In genomic region chr17:8533828-8534227, GRCm38 (mm10) we compare ENCODE assay signal across 15 mouse cellular contexts. TPM values are rescaled to one million over a fixed set of nuclear protein-coding genes. Genes with fewer than 3 reads are reported as not detected.
DNase-seq lines count a peak whose midpoint lies in the region; ATAC-seq and TF ChIP-seq lines count a peak whose summit lies in the region.
"Had no signal": no experiment of that assay in that cellular context is flagged by ENCODE, and none has a peak within 500 bp of the region (broad histone marks: within the 10 kb centered on the region; RNA-seq: fewer than 3 reads in every experiment).

No protein-coding gene starts in this region.

- TF ChIP-seq CTCF in forebrain, postnatal 0 days (IDR thresholded peaks at IDR 0.05; ENCODE audit: low read depth), result peak; percentile 52
- TF ChIP-seq CTCF in midbrain, postnatal 0 days (IDR thresholded peaks at IDR 0.05), result peak; percentile 50
- peak; percentile 46; the same call in 1 of the 2 replicates for TF ChIP-seq CTCF in embryonic fibroblast, embryonic 13.5 days (IDR thresholded peaks at IDR 0.05; ENCODE audit: borderline replicate concordance, insufficient read depth, low read length)

- DNase-seq in forebrain, postnatal 0 days, result no peak
- no peak for DNase-seq in forebrain, embryonic 11.5 days (ENCODE audit: low spot score)
- DNase-seq in midbrain, postnatal 0 days (ENCODE audit: low spot score), result no peak
- no peak for DNase-seq in frontal cortex, postnatal 25 days (ENCODE audit: low spot score in 2 of 2)
- no peak for DNase-seq in adrenal gland, adult 8-10 months
- no peak for DNase-seq in right cerebral cortex, adult 2 months (ENCODE audit: low spot score in 2 of 2)
- DNase-seq: embryo, embryonic 11 days had no signal

- H3K36me3 ChIP-seq in forebrain, postnatal 0 days (ENCODE audit: insufficient read depth), result no peaks in the 10 kb centered on the region
- no peaks in the 10 kb centered on the region for H3K36me3 ChIP-seq in forebrain, embryonic 11.5 days (ENCODE audit: control insufficient read depth, insufficient read depth, low read length)
- H3K36me3 ChIP-seq in midbrain, postnatal 0 days (ENCODE audit: insufficient read depth, low read length), result no peaks in the 10 kb centered on the region
- no peaks in the 10 kb centered on the region for H3K36me3 ChIP-seq in midbrain, embryonic 16.5 days (ENCODE audit: control insufficient read depth, insufficient read depth, low read length)
- H3K36me3 ChIP-seq: forebrain, embryonic 10.5 days; neural tube, embryonic 12.5 days had no signal

- no peak overlapping the region for H3K27ac ChIP-seq in forebrain, postnatal 0 days (ENCODE audit: low read depth, low read length)
- no peak overlapping the region for H3K27ac ChIP-seq in forebrain, embryonic 11.5 days (ENCODE audit: low read depth, low read length)
- H3K27ac ChIP-seq in midbrain, postnatal 0 days (ENCODE audit: low read depth, low read length), result no peak overlapping the region
- H3K27ac ChIP-seq in midbrain, embryonic 16.5 days (ENCODE audit: low read length), result no peak overlapping the region
- H3K27ac ChIP-seq in embryonic fibroblast, embryonic 13.5 days (ENCODE audit: insufficient read depth, low read length), result no peak overlapping the region
- H3K27ac ChIP-seq: forebrain, embryonic 10.5 days; macrophage; neural tube, embryonic 12.5 days had no signal

- no peaks in the 10 kb centered on the region for H3K27me3 ChIP-seq in forebrain, postnatal 0 days (ENCODE audit: insufficient read depth, low read length)
- H3K27me3 ChIP-seq in forebrain, embryonic 11.5 days (ENCODE audit: control insufficient read depth, insufficient read depth, low read length), result no peaks in the 10 kb centered on the region
- H3K27me3 ChIP-seq in midbrain, postnatal 0 days (ENCODE audit: insufficient read depth, low read length), result no peaks in the 10 kb centered on the region
- H3K27me3 ChIP-seq in midbrain, embryonic 16.5 days (ENCODE audit: control insufficient read depth, insufficient read depth, low read depth, low read length), result no peaks in the 10 kb centered on the region
- H3K27me3 ChIP-seq: neural tube, embryonic 12.5 days had no signal

- ATAC-seq in forebrain, postnatal 0 days, result no peak
- ATAC-seq in forebrain, embryonic 11.5 days (replicated peaks; ENCODE audit: low FRiP score), result no peak
- ATAC-seq in midbrain, postnatal 0 days (ENCODE audit: low FRiP score), result no peak
- ATAC-seq in midbrain, embryonic 16.5 days, result no peak

- no peaks in the 10 kb centered on the region for H3K4me1 ChIP-seq in forebrain, postnatal 0 days (ENCODE audit: insufficient read depth)
- H3K4me1 ChIP-seq in forebrain, embryonic 11.5 days (replicated peaks; ENCODE audit: control insufficient read depth, insufficient read depth, low read length), result no peaks in the 10 kb centered on the region
- no peaks in the 10 kb centered on the region for H3K4me1 ChIP-seq in midbrain, postnatal 0 days (ENCODE audit: insufficient read depth, low read length)
- H3K4me1 ChIP-seq in midbrain, embryonic 16.5 days (ENCODE audit: control insufficient read depth, insufficient read depth, low read length), result no peaks in the 10 kb centered on the region
- H3K4me1 ChIP-seq in embryonic fibroblast, embryonic 13.5 days (ENCODE audit: control insufficient read depth, insufficient read depth, low read length), result no peaks in the 10 kb centered on the region
- H3K4me1 ChIP-seq: forebrain, embryonic 10.5 days; neural tube, embryonic 12.5 days had no signal

- H3K4me2 ChIP-seq in forebrain, postnatal 0 days (ENCODE audit: low read depth), result no peak overlapping the region
- no peak overlapping the region for H3K4me2 ChIP-seq in forebrain, embryonic 11.5 days (ENCODE audit: low read depth, low read length, severe bottlenecking)
- H3K4me2 ChIP-seq in midbrain, postnatal 0 days (ENCODE audit: low read depth, low read length, poor library complexity, severe bottlenecking), result no peak overlapping the region
- H3K4me2 ChIP-seq in midbrain, embryonic 16.5 days (ENCODE audit: low read length), result no peak overlapping the region
- H3K4me2 ChIP-seq: neural tube, embryonic 12.5 days had no signal

- no peak overlapping the region for H3K4me3 ChIP-seq in forebrain, postnatal 0 days (ENCODE audit: low read depth, low read length)
- H3K4me3 ChIP-seq in forebrain, embryonic 11.5 days (ENCODE audit: low read depth, low read length), result no peak overlapping the region
- H3K4me3 ChIP-seq in midbrain, postnatal 0 days (ENCODE audit: low read depth, low read length), result no peak overlapping the region
- no peak overlapping the region for H3K4me3 ChIP-seq in midbrain, embryonic 16.5 days (ENCODE audit: low read depth, low read length)
- no peak overlapping the region for H3K4me3 ChIP-seq in embryonic fibroblast, embryonic 13.5 days (ENCODE audit: insufficient read depth, low read length)
- H3K4me3 ChIP-seq: forebrain, embryonic 10.5 days; neural tube, embryonic 12.5 days had no signal

- no peak for TF ChIP-seq POLR2A in embryonic fibroblast, embryonic 13.5 days (IDR thresholded peaks at IDR 0.05; ENCODE audit: low read depth, low read length)

- no peaks in the 10 kb centered on the region for H3K9me3 ChIP-seq in forebrain, postnatal 0 days (ENCODE audit: low read length)
- H3K9me3 ChIP-seq in forebrain, embryonic 11.5 days (ENCODE audit: control insufficient read depth, low read length), result no peaks in the 10 kb centered on the region
- no peaks in the 10 kb centered on the region for H3K9me3 ChIP-seq in midbrain, postnatal 0 days (ENCODE audit: low read length)
- no peaks in the 10 kb centered on the region for H3K9me3 ChIP-seq in midbrain, embryonic 16.5 days (replicated peaks; ENCODE audit: control insufficient read depth, low read length, poor library complexity, severe bottlenecking)
- H3K9me3 ChIP-seq: neural tube, embryonic 12.5 days had no signal

- H3K9ac ChIP-seq in forebrain, postnatal 0 days, result no peak overlapping the region
- H3K9ac ChIP-seq in forebrain, embryonic 11.5 days (ENCODE audit: low read length), result no peak overlapping the region
- H3K9ac ChIP-seq in midbrain, postnatal 0 days (replicated peaks; ENCODE audit: low read length, poor library complexity, severe bottlenecking), result no peak overlapping the region
- no peak overlapping the region for H3K9ac ChIP-seq in midbrain, embryonic 16.5 days (ENCODE audit: low read depth, low read length)
- H3K9ac ChIP-seq: neural tube, embryonic 12.5 days had no signal

- WGBS in forebrain, postnatal 0 days, result 46% methylated on average over 3 of the region's 3 CpGs
- 49% methylated on average over 3 of the region's 3 CpGs for WGBS in forebrain, embryonic 11.5 days
- WGBS in midbrain, postnatal 0 days, result 53% methylated on average over 3 of the region's 3 CpGs
- WGBS in midbrain, embryonic 16.5 days, result 54% methylated on average over 3 of the region's 3 CpGs

RNA-seq across cellular contexts. Expression of gene Pde10a, which starts 8.7 kb away (rescaled TPM):
- 55.4 and 71.2 TPM in 2 replicates for total RNA-seq in forebrain, postnatal 0 days (2014; rRNA removed)
- polyA plus RNA-seq in forebrain, postnatal 0 days (2015; fragmentation: Nextera tagmentation; extraction: Ambion mirVana), result 11.6 and 14.7 TPM in 2 replicates
- polyA plus RNA-seq in forebrain, embryonic 11.5 days (2014; fragmentation: Nextera tagmentation; extraction: Ambion mirVana), result 7.8 and 9.0 TPM in 2 replicates
- 40.3 and 42.3 TPM in 2 replicates for total RNA-seq in midbrain, postnatal 0 days (2014; rRNA removed)
- 7.8 and 8.6 TPM in 2 replicates for polyA plus RNA-seq in midbrain, postnatal 0 days (2015; fragmentation: Nextera tagmentation; extraction: Ambion mirVana)
- polyA plus RNA-seq in midbrain, embryonic 16.5 days (2015; fragmentation: Nextera tagmentation; extraction: Ambion mirVana), result 14.3 and 17.7 TPM in 2 replicates
- polyA plus RNA-seq in embryonic fibroblast, embryonic 13.5 days (2011; ENCODE audit: insufficient read length, low read depth, missing spikeins), result 7.9 and 9.3 TPM in 2 replicates
- 100 to 1,000 TPM in 1 of 4 experiments, 10 to 100 TPM in 3; 16.9 to 104 (median 44.4) TPM for total RNA-seq in adrenal gland, adult 8-10 months (2022)

RNA-seq across cellular contexts. Expression of gene Gm17087, which starts 32.9 kb away (rescaled TPM):
- not detected in 2 replicates for total RNA-seq in forebrain, postnatal 0 days (2014; rRNA removed)
- not detected in 2 replicates for polyA plus RNA-seq in forebrain, postnatal 0 days (2015; fragmentation: Nextera tagmentation; extraction: Ambion mirVana)
- polyA plus RNA-seq in forebrain, embryonic 11.5 days (2014; fragmentation: Nextera tagmentation; extraction: Ambion mirVana), result not detected in 2 replicates
- total RNA-seq in midbrain, postnatal 0 days (2014; rRNA removed), result not detected in 2 replicates
- polyA plus RNA-seq in midbrain, postnatal 0 days (2015; fragmentation: Nextera tagmentation; extraction: Ambion mirVana), result not detected in 2 replicates
- polyA plus RNA-seq in midbrain, embryonic 16.5 days (2015; fragmentation: Nextera tagmentation; extraction: Ambion mirVana), result not detected in 2 replicates
- 3.7 and 4.0 TPM in 2 replicates for polyA plus RNA-seq in embryonic fibroblast, embryonic 13.5 days (2011; ENCODE audit: insufficient read length, low read depth, missing spikeins)
- not detected for total RNA-seq in adrenal gland, adult 8-10 months (2022)
- total RNA-seq: heart, adult 8-10 months had no signal
- polyA plus RNA-seq: forebrain, embryonic 10.5 days; hindbrain, embryonic 11.5 days; limb, embryonic 11.5 days; macrophage; neural tube, embryonic 12.5 days had no signal
